Mouse (Mus musculus): ENCODE data around the gene Stag2.

Gene Stag2

DNA sequence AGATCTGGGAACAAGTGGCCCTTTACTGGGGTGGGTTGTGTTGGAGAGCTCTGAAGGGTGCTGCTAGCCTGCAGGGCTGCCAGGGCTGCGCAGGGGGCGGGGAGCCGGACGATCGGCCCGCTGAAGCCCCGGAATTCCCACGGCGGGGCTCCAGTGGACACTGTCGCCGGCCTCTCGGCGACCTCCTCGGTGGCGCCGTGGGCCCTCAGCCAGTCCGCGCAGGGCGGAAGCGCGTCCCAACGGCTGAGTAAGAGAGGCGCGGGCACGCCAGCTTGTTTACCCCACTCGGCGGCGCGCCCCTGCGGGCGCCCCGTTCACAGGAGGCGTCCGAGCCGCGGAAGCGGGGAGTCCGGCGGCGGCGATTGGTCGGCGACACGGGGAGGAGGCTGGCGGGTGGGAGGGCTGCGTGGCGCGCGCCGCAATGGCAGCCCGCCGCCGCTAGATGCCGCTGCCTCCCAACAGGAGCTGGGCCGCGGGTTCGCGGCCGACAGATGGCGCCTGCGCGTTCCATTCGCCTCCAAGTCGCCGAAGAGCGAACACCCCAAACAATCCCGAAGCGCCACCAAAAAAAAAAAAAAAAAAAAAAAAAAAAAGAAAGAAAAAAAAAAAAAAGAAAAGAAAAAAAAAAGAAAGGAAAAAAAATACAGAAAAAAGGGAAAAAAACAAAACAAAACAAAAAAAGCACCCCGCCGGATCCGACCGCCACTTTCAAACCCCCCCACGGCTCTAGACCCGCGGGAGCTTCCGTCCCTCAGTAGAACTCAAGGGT, at the start of gene Stag2:
Stag2 (plus strand) TSS at position 530 of the 769 bp plus-strand sequence.
- DNase-seq: peak; percentile 87

DNA sequence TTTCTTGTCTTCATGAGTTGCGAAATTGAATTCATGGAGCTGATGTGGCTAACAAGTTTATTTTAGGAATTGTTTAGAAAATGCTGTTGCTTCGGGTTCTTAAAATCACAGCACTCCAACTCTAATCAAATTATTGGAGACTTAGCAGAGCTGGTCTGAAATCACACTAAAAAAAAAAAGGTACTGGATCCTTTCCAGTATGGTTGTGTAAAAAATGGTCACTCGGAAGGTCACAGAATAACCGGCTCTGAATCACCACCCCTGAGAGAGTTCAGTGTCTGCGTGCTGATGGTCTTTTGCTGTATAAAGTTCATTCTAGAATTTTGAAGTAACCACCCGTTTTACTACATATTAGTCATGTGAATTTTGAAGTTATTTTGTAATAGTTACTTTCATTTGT, 42.0 kb upstream of the Stag2 start:
- DNase-seq: no peak

DNA sequence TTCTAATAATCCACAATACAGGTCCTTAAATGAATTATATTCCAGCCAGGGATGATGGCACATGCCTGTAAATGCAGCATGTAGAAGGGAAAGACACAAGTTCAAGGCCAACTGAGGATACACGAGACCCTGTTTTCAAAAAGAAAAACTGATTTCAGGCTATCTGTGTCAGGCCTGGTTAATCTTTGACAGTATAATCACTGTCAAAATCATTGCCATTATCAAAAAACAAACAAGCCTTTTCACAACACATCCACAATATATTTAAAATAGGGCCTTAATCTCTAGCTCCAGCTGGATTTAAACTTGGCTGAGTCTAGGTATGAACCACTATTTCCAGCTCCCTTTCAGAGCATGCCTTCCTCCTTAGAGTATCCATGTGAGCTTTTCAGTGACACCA, 38.5 kb upstream of the Stag2 start:
- DNase-seq: no peak

DNA sequence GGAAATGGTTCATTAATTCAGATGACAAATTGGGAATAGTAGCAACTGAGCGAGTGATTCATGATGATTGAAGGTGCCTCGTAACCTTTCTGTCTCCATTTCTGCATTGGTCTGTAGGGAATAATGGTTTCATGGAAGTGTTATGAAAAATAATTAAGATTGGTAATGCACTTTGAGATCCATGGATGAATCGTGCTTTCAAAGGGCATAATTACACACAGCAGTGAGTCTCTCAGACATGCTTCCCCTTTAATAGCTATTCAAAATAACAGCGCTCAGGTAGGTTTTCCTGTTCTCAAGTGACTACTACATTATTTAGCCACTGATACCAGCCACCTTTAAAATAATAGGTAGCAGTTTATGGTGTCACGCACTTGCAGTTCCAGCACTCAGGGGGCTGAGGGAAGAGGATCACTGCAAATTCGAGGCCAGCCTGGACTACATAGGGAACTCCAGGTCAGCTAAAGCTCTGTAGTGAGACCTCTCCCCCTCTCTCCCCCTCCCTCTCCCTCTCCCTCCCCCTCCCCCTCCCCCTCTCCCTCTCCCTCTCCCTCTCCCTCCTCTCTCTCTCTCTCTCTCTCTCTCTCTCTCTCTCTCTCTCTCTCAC, 29.6 kb upstream of the Stag2 start:
- no peak for DNase-seq

DNA sequence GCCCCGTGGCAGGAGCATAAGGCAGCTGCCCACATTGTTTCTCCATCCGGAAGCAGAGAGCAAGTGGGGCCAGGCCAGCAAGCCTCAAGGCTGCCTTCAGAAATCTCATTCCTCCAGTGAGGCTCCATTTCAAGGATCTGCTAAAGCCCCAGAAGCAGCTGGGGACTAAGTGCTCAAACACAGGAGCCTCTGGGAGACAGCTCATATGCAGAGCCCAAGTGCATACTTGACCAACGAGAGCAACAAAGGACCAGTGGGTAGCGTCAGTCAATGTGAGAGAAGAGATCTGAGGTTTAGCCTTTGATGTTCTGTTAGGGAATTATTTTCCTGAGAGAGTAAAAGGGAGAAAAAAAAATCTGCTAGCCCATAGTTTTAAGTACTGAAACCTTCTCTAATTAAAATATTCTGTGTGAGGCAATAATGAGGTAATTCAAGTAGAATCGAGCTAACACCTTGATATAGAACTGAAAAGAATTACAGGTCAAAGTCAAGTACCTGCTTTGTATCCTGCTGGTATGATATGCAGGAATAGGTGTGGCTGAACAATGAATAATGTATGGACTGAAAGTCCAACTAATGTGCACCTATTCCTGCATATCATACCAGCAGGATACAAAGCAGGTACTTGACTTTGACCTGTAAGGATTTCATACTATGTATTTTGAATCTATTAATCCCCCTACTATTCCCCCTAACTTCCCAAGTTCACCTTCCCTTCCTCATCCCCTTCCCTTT, 24.0 kb upstream of the Stag2 start:
- no peak for DNase-seq

DNA sequence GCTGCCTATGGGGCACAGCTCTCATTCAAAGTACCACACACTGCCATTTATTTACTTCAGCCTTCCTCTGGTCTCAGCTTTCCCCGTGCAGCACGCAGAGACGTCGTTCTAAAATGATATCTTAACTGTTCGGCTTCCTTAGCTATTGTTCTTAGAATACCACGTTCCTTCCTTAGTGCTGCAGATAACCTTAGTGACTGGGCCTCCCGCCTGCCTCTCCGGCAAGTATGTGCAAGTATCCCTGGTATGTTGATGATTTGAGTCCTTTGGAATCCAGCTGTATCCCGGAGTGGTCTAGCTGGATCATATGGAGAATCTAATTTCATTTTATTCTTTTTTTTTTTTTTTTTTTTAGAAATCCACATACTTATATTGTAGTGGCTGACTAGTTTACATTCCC, 9.2 kb upstream of the Stag2 start:
- DNase-seq: no peak

DNA sequence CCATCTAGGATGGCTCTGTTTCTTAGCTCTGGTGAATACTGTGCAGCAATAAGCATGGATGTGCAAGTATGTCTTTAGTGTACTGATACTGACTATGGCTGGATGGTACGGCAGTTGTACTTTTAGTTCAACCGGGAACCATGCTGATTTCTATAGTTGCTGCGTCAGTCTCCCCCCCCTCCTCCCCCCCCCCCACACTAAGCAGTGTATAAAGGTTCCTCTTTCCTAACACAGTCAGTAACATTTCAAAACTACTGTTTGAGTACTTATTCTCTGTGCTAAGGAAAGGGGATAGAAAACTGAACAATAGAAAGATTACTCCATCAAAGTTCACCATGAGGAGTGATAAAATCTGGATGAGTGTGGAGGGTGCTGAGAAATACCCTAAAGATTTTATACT, 6.5 kb upstream of the Stag2 start:
- DNase-seq: no peak

DNA sequence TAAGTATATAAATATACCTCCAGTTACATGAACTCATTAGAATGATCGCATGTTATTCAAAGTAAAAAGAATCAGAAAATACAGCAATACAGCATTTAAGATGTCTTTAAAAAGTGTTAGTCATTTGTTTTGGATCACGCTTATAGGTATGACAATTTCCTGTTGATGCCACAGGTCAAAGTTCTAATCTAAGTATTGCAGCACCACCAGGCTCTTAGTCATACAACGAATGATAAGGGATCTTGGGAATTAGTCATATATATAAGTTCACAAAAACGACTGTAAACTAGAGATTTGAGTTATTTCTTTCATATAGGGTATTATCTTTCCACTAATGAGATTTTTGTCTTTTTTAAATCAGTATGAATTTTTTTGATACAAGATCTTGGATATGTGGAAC, 5.1 kb upstream of the Stag2 start:
- no peak for DNase-seq

DNA sequence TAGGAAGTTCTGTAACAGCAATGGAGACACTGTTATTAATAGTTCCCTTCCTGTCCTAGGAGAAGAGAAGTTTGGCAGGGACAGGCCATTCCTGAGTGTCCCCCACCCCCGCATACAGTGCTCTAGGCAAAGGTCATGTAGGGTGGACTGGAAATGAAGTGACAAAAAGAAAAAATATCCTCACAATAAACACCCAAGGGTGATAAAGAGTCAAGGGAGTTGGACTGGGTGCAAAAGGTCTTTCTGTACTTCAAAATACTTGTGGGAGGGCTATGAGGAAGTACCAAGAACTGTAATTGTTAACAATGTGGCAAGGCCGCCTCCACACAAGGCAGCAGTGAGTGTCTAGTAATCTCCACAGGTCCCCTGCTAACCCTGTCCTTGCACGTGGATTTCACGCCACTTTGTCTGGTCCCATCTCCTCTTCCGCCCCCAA, 1.1 kb upstream of the Stag2 start:
- DNase-seq: peak; percentile 10

DNA sequence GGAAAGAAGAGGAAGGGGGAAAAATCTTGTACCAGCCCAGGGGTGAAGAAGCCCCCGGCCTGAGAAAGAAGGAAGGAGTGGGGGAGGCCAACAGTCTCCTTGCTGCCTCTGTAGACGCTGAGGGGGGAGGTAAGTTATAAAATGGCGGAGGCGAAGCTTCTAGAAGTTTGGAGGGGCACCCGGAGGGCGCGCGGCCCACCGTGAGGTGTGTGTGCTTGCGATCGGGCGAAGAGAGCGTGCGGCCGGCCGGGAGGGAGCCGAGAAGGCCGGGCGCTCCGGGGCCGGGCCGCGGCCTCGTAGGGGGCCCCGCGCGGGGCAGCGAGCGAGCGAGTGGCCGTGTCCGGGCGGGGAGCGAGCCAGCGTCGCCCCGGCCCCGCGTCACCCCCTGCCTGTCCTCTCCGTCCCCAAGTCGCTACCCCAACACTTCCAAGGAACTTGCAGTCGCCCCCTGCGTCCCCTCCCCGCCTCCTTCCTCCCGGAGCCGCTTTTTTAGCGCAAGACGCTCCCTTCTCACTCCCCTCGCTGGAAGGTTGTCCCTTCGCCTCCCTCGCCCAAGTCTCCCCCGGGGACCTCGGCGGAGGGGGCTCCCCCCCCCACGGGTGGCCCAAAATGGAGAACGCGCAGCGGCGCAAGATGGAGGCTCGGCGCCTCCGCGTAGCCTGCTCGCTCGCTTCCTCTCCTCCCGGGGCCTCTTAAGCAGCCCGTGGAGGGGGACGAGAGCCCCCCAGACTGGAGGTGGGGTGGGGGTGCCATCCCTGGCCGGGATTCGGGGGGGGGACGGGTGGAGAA, 634 bp downstream of the Stag2 start:
- DNase-seq: peak; percentile 72

DNA sequence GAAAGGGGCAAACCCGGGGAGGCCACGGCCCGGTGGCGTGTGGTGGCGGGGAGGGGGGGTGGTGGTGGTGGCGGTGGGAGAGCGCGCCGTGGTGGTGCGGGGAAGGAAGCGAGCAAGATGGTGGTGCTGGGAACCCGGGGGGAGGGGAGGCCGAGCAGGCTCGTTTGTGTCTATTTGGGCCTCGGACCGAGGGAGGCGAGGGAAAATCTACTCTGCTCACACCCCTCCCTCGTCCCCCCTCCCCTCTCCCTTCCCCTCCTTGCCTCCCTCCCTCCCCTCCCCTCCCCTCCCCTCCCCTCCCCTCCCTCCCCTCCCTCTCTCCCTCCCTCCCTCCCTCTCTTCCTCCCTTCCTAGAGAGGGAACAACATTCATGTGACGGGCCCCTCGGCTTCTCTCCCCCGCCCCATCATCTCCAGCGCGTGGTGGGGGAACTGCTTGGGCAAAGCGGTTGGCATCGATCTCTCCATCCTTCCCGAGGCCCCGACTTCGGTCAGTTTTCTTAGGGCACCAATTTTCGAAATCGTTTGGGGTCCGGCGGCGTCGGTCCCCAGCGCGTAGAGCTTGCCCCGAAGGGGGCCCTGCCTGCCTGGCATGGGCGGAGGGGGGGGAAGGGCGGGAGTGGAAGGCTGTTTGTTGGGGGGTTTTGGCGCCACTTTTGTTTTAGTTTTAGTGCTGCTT, 1.4 kb downstream of the Stag2 start:
- peak; percentile 68 for DNase-seq

DNA sequence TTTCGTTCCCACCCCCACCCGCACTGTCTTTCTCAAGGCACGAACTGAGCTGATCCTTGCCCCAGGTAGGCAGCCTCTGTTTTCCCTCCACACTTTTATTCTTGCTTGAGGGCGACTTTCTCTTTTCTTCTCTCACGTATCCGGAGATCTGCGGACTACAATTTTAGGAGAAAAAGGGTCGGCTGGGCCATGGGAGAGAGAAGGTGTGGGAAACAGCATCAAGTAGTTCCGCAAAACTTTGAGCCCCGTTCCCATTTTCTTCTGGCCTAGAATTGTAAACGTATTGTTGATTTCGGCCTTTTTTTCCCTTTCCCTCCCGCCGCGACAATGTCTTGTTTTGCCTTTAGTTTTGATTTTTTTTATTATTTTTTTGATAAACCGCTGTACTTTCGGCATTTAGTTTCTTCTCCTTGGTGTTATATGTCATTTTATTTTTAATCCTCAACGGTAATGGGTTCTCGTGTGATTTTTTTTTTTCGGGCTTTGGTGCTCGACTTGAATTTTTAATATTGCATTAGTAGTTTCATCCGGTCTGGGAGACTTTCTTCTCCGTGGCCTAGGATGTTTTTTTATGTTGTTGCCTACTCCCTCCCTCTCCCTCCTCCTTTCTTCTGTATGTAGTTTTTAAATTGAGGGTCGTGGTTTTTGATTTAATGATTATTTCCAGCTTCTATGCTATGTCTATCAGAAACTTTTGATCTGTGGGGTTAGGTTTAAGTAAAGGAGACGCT, 2.1 kb downstream of the Stag2 start:
- DNase-seq: no peak

DNA sequence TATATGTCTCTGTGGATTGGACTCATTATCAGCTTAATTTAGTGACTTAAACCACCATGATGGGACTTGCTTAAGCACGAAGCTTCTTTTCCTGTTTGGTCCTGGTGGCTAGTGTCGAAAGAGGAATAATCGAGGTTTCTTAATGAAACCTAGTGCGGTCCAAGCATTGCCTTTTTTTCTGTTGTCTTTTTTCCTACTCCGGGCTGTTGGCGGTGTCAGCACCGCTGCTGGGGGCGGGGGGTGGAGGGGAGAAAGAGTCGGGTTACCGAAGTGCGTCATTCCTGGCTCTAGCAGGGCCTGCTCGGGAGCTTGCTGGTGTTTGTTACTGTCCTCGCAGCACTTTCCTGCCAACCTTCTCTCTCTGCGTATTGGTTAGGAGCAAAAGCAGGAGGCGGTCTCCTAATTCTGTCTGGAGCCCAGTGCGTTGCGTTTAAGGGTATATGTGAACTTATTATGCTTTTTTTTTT, 2.8 kb downstream of the Stag2 start:
- DNase-seq: peak; percentile 58

DNA sequence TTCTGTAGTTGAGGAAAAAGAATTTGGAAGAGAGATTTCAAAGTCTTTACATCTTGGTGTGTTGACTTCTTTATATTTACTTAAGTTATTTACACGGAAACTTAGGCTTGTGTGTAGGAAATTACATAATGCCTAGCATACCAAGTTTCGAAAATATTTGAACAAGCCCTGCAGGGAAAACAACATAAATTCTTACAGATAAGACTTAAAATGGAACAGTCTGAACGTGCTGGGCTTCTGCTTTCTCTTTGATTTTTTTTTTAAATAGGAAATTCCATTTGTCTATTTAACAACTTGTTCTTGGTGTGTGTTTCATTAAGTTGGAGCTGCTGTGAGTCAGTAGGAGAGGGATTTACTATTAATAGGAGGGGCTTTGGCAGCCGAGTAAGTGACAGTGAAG, 3.9 kb downstream of the Stag2 start:
- no peak for DNase-seq

DNA sequence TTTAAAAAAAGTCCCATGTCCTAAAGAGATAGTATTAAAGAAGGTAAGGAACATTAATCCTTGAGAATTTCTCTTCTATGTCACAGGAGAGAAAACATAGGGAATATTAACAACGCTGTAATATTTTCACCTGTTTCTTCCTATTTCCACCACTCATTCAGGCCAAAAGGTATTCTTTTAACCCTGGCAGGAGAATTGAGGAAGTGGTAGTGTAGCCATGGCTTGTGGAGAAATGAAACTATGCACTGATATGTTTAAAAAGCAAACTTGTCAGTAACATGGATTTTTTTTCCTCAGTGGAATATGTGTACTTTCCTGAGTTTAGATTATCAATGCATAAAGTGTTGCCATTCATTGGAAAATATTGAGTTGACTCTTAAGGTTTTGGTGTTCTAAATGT, 16.3 kb downstream of the Stag2 start:
- DNase-seq: no peak

DNA sequence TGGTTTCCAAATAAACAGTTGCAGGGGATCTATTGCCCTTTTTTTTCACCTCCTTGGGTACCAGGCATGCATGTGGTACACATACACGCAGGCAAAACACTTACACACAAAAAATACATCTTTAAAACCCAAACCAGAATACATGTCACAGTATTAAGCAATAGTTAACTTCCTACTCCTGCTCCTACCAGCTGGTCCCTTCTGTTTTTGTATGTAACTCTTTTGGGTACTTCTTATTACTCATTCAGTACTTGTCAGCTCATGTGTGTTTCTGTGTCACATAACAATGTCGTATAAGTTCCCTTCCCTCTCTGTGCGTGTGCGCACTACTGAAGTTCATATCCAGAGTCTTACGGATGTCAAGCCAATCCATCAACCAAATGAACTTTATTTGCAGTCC, 21.7 kb downstream of the Stag2 start:
- DNase-seq: no peak

DNA sequence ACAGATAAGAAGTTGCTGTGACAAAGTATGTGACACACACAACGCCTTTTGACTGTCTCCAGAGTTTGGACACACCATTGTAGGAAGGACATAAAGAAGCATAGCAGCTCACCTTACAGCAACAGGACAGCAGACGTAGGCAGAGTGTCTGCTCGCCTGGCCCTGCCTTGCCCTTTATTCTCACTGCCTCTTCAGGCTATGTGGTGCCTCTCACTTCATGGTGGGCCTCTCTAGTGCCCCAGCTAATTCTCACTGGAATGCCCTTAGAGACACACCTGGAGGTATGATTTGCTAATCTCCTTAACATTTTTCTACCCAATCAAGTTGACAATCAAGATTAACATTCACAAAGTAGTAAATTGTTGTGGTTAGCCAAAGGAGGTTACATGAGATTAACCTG, 38.5 kb downstream of the Stag2 start:
- DNase-seq: no peak

DNA sequence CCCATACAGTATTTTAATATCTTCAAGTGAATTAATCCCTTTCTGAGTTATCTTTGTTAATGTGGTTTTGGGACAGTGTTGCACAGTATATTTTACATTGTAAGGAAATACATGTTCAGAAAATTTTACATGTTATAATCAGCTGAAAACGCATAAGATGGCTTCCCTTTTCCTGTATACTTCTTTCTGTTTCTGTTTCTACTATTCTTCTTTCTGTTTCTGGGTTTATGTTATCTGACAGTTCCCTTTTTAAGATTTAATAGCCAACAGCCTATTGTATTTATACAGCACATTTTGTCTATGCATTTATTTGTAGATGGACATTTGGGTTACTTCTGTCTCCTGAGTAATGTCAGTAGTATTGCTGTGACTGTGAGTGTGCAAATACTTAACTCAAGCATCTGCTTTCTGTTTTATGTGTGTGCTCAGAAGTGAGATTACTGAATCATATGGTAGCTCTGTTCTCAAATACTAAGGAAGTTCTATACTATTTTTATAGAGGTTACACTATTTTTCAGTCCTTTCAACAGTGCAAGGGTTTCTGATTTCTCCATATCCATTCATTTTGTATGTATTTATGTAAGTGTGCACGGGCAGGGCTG, 39.8 kb downstream of the Stag2 start:
- no peak for DNase-seq

DNA sequence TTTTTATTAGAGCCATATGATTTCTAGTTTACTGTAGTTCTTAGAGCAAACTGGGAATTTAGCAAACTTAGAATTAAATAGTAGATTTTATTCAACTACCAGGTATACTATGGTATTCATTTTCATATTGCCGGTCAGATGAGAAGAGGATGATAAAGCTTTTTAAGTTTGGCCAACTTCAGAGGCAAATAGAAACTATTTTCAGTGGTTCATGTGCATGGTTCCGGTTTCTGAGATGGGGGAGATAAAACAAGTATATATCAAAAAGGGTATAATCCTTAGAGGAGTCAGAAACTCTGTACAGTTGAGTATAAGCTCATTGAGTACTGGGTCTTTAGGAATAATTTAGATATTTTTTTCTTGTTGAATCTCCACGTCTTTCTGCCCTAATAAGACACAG, 45.5 kb downstream of the Stag2 start:
- DNase-seq: no peak

DNA sequence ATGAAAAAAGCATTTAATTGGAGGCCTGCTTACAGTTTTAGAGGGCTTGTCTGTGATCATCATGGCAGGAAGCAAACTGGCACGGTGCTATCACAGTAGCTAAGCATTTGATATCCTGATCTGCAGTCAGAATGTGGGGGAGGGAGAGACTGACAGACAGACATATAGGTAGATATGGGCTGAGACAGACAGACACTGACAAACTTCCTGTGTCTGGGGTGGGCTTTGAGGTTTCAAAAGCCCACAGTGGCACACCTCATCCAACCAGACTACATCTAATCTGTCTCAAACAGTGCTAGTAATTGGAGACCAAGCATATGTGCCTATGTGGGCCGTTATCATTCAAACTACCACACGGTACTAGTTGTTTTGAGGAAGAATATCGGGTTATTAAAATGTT, 53.4 kb downstream of the Stag2 start:
- DNase-seq: no peak

DNA sequence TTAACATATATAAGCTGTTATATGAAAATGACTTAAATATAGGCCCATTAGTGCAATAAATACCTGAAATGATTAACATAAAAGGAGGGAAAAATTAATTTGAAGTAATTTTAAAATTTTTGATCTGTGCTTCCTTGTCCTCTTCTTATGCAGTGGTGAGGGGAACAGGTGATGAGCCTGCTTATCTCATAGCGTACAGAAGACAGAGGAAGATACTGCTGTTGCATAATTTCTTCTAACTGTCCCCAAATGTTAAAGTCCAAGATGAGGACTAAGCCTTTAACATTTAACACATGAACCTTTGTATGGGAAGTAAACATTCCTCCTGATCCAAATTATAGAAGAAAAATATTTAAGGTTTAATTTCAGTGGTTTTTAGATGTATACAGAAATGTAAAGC, 66.6 kb downstream of the Stag2 start:
- DNase-seq: no peak

Measured in thymus, postnatal 25 days (tissue).